Mouse (Mus musculus) testis, adult 2 months (tissue): ENCODE results near the gene Ctnna2.

Experiments
- CTCF ChIP-seq: fragments of 200-500 bp; IDR thresholded peaks from 2 replicates; pipeline ENCODE4 v1.5.1; 2012; ENCODE audit warnings: low read depth, mild to moderate bottlenecking, inconsistent platforms, low read length, moderate library complexity; ENCODE audit not compliant: control insufficient read depth, insufficient read depth, insufficient replicate concordance
- POLR2A ChIP-seq: fragments of 200-500 bp; IDR thresholded peaks from 2 replicates; pipeline ENCODE4 v1.6.1; 2012; ENCODE audit warnings: low read depth, mild to moderate bottlenecking, inconsistent platforms, low read length, moderate library complexity; ENCODE audit not compliant: control insufficient read depth

GRCm38 (mm10) chr6:77430381-77430780 lies 549.1 kb downstream of the Ctnna2 start:
- TF ChIP-seq POLR2A (no peak), CTCF (no peak)
